ENCODE assay signal across 6 mouse cellular contexts in the genomic region with DNA sequence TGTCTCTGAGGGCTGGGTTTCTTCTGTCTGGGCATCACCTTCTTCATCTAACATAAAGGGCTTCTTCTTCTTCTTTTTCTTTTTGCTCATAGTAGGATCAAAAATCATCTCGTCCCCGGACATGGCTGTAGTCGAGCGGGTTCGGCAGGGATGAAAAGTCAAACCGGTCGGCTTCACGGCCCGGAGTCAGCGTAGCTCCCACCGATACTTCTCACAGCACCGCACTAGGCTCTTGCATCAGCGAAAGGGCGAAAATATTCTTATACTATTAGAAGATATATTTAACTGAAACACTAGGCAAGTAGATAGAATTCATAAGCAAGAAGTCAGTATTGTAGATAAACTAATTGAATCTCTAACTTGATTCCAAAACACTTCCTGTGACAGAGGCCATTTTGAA.
ATAC-seq lines count a peak whose summit lies in the region.

No protein-coding gene starts in this region.

- peak; percentile 81 for ATAC-seq in common myeloid progenitor, adult 5-6 weeks (replicated peaks; ENCODE audit: low read depth, poor library complexity, severe bottlenecking)
- peak; percentile 97 for ATAC-seq in erythroid progenitor cell, adult 5-6 weeks (replicated peaks; ENCODE audit: low FRiP score, poor library complexity, severe bottlenecking)
- ATAC-seq in hematopoietic stem cell, adult 5-6 weeks (replicated peaks in 1 of 2; ENCODE audit: insufficient read depth in 1 of 2, low FRiP score in 2 of 2, low TSS enrichment in 1 of 2, low read depth in 1 of 2, poor library complexity in 2 of 2, severe bottlenecking in 2 of 2) = peak; percentile 71 to 72; a peak in 3 of 4 replicates
- ATAC-seq in megakaryocyte, adult 5-6 weeks (ENCODE audit: poor library complexity, severe bottlenecking) = peak; percentile 93
- peak; percentile 79; the same call in 1 of the 2 replicates for ATAC-seq in megakaryocyte-erythroid progenitor cell, adult 5-6 weeks (replicated peaks; ENCODE audit: low FRiP score, low TSS enrichment, poor library complexity, severe bottlenecking)
- peak; percentile 77 for ATAC-seq in neutrophil, adult 5-6 weeks (ENCODE audit: extremely low read depth, insufficient number of reproducible peaks, low FRiP score, poor library complexity, severe bottlenecking)

Comparison
In these comparisons a context has a peak if more than half of its experiments do, and no peak if none do; other contexts are left out.
1. Peak in every context shown above with its lines: ATAC-seq.